Mouse (Mus musculus) spleen, adult 2 months (tissue): ENCODE measurements at regions not wholly inside any gene's neighbourhood (a gene's known extent, or its start where the extent isn't known, plus 50 kb on each side); places are given as distances from the start of the nearest gene placed in this dataset.

Source experiments
- CTCF ChIP-seq: fragments of 200-500 bp; IDR thresholded peaks from 2 replicates; pipeline ENCODE4 v1.5.1; 2011; ENCODE audit warnings: mild to moderate bottlenecking, inconsistent platforms; ENCODE audit not compliant: insufficient read depth, insufficient read length, insufficient replicate concordance; ENCODE audit errors: extremely low read depth
- POLR2A ChIP-seq: fragments of 200-500 bp; IDR thresholded peaks from 2 replicates; pipeline ENCODE4 v1.6.1; 2011; ENCODE audit warnings: low read depth, low read length, inconsistent platforms

DNA sequence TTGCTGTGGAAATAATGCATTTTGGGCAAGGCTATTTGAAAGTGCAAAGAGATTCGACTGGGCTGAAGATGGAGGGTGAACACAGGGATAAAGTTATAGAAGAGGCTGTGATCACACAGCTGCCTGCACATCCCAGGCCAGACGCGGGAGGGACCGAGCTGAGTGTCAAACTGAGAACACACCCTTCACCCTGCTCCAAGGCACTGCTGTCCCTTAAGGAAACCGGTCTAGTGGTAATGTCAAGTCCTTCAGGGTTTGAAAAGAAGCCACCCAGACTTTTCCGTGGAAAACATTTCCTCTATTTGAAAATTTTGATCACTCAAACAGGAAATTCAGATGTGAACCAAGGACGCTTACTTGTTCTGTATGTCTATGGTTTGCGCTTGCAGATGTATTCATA, 134.6 kb downstream of the Gm11011 start:
- TF ChIP-seq POLR2A (no peak), CTCF (no peak)
